Mouse (Mus musculus) kidney, embryonic 16.5 days (tissue): ENCODE results near the gene Lrp5. TPM values are rescaled to one million over a fixed set of nuclear protein-coding genes. Genes with fewer than 3 reads are reported as not detected.

Experiments used
- ATAC-seq: fragments of 200-750 bp; cut with Nextera tagmentation; 2 replicates; pipeline ENCODE4 v1.8.0; 2017; ENCODE audit warnings: moderate TSS enrichment; ENCODE audit not compliant: low FRiP score, low TSS enrichment
- H3K27ac ChIP-seq: fragments of 300-500 bp; sonication (generic); 2 replicates; pipeline ENCODE4 v1.5.1; 2014; ENCODE audit warnings: low read length
- H3K27me3 ChIP-seq: fragments of 300-500 bp; sonication (generic); 2 replicates; pipeline ENCODE4 v1.6.1; 2014; ENCODE audit warnings: low read length, control low read depth, mixed read lengths; ENCODE audit not compliant: insufficient read depth
- H3K36me3 ChIP-seq: fragments of 300-500 bp; sonication (generic); 2 replicates; pipeline ENCODE4 v1.6.1; 2014; ENCODE audit warnings: low read length, control low read depth, mixed read lengths; ENCODE audit not compliant: insufficient read depth
- H3K4me1 ChIP-seq: fragments of 300-500 bp; sonication (generic); 2 replicates; pipeline ENCODE4 v1.6.1; 2014; ENCODE audit warnings: low read length, control low read depth, mixed read lengths; ENCODE audit not compliant: insufficient read depth
- H3K4me2 ChIP-seq: fragments of 300-500 bp; sonication (generic); replicated peaks from 2 replicates; pipeline ENCODE4 v1.6.1; 2014; ENCODE audit warnings: low read depth, low read length
- H3K4me3 ChIP-seq: fragments of 300-500 bp; sonication (generic); 2 replicates; pipeline ENCODE4 v1.5.1; 2014; ENCODE audit warnings: mild to moderate bottlenecking, low read length
- H3K9ac ChIP-seq: fragments of 300-500 bp; sonication (generic); replicated peaks from 2 replicates; pipeline ENCODE4 v1.6.1; 2014; ENCODE audit warnings: low read length
- H3K9me3 ChIP-seq: fragments of 300-500 bp; sonication (generic); 2 replicates; pipeline ENCODE4 v1.6.1; 2016; ENCODE audit warnings: low read length, control low read depth
- WGBS: fragments of 180-500 bp; shearing (Covaris S2); extraction: QIAGEN DNeasy Blood & Tissue Kit; methylation state at CpG from one replicate; pipeline ENCODE4 v1.1.7; 2014; 5-methylcytosine and 5-hydroxymethylcytosine counted together
- polyA plus RNA-seq: library from polyadenylated mRNA; unstranded; fragments of >200 nt; fragmentation: Nextera tagmentation; extraction: Ambion mirVana; gene quantifications from 2 replicates; pipeline ENCODE4 v1.2.1, GENCODE M21; 2015

Gene Lrp5
- 7.0 TPM in 2 replicates for polyA plus RNA-seq

DNA sequence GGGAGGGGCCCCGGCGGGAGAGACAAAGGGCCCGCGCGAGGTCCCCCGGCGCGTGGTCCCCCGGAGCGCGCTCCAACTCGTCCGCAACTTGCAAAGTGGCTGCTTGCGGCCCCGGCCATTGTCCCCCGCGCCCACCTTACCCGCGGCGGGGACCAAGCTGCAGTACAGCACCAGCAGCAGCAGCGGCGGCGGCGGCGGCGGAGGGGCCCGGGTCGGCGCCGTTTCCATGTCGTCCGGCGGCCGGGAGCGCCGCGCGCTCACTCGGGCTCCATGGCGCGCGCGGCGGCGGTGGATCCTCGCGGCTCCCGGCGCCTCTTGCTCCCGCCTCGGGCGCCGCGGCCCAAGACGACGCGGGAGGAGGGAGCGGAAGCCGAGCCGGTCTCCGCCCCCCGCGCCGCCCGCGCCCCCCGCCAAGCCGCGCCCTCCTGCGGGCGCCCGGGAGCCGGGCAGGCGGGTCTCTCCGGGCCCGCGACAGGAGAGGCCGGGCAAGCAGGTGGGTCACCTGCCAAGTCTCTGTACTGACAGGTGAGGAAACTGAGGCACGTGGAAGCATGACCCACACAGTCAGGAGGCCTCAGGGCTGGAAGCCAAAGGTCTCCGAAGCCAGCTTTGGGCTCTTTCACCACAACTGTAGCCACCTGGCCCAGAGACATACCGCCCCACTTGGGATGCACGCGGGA lies at the start of gene Lrp5:
Gene Lrp5 (minus strand): TSS at position 350 of the 680 bp plus-strand sequence.
- peaks cover 56% of the 10 kb centered on the region for H3K4me1 ChIP-seq
- peak within 1 kb of the TSS; percentile 96 for H3K9ac ChIP-seq
- H3K27me3 ChIP-seq = no peaks in the 10 kb centered on the region
- ATAC-seq = peak; percentile 69
- WGBS = under 1% methylated on average over 80 of the region's 83 CpGs
- no peaks in the 10 kb centered on the region for H3K36me3 ChIP-seq
- no peaks in the 10 kb centered on the region for H3K9me3 ChIP-seq
- peak within 1 kb of the TSS; percentile 87 for H3K27ac ChIP-seq
- peak within 1 kb of the TSS; percentile 94 for H3K4me3 ChIP-seq
- H3K4me2 ChIP-seq = peak within 1 kb of the TSS; percentile 66

DNA sequence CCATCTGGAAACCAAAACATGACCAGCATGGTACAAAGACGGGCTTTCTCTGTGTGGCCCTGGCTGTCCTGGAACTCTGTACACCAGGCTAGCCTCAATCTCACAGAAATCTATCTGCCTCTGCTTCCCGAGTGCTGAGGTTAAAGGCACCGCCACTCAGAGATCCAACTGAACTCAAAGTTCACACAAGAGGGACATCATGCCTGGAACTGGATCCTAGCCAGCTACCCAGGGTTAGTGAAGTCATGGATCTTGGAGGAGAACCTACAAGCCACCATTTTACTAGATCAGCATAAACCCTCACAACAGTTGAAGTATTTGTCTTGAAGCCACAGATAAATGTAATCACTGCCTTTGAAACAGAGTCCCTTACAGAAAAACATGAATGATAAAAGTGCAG lies 49.6 kb upstream of the Lrp5 start:
- H3K9me3 ChIP-seq = no peaks in the 10 kb centered on the region
- H3K4me3 ChIP-seq = no peak overlapping the region
- H3K4me1 ChIP-seq = no peaks in the 10 kb centered on the region
- H3K27me3 ChIP-seq = no peaks in the 10 kb centered on the region
- no peak overlapping the region for H3K9ac ChIP-seq
- no peak overlapping the region for H3K4me2 ChIP-seq
- 87% methylated on average over 3 of the region's 3 CpGs for WGBS
- ATAC-seq = no peak
- no peak overlapping the region for H3K27ac ChIP-seq
- H3K36me3 ChIP-seq = no peaks in the 10 kb centered on the region

DNA sequence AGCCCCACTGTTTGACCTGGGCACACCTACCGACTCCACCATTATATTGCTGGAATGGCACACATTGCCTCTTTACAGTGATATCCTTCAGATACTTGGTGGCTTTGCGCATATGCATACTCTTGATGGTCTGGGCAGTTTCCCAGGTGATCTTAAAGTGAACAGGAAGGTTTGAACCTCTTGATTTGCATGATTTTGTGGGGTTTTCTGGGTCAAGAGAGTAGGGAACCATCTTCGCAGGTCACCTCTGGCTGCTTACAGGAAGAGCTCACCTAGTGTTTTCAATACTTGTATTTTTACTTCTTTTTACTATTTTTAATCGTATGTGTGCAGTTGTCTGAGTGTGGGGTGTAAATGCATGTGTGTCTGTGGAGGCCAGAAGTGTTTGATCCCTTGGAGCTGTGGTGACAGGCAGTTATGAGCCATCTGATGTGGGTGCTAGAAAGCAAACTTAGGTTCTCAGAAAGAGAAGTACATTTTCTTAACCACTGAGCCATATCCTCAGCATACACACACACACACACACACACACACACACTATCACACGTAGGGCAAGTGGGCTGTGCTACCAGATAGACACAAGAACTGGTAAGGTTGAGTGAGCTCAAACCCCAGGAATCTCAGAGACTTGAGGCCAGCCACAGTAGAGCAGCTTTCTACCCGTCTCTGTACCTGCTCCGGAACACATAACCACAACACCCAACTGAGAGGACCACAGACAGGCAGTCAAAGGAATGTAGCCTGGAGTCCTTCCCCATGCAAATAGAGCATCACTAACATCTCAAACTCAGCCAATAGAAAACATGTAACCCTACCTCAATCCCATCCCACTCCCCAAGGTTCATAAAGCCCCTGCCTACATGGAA lies 44.6 kb upstream of the Lrp5 start:
- Histone ChIP-seq H3K9ac (no peak overlapping the region), H3K27ac (no peak overlapping the region), H3K4me1 (no peaks in the 10 kb centered on the region), H3K4me3 (no peak overlapping the region), H3K27me3 (no peaks in the 10 kb centered on the region), H3K9me3 (no peaks in the 10 kb centered on the region), H3K4me2 (no peak overlapping the region), H3K36me3 (no peaks in the 10 kb centered on the region)
- no peak for ATAC-seq
- 81% methylated on average over 7 of the region's 7 CpGs for WGBS

DNA sequence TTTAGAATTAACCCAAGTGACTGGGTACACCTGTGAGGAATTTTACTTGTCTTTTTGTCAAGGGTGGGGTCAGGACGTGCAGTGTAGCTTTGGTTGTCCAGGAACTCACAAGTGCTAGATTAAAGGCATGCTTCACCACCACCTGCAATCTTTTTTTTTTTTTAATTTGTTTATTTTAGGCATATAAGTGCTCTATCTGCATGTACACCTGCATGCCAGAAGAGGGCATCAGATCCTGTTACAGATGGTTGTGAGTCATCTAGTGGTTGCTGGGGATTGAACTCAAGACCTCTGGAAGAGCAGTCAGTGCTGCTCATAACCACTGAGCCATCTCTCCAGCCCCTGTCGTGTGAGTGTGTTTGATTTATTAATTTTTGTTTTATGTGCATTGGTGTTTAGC lies 42.5 kb upstream of the Lrp5 start:
- Histone ChIP-seq H3K4me1 (no peaks in the 10 kb centered on the region), H3K4me3 (no peak overlapping the region), H3K27me3 (no peaks in the 10 kb centered on the region), H3K9ac (no peak overlapping the region), H3K9me3 (no peaks in the 10 kb centered on the region), H3K4me2 (no peak overlapping the region), H3K36me3 (no peaks in the 10 kb centered on the region), H3K27ac (no peak overlapping the region)
- WGBS = 65% methylated on average over 2 of the region's 2 CpGs
- ATAC-seq = no peak

DNA sequence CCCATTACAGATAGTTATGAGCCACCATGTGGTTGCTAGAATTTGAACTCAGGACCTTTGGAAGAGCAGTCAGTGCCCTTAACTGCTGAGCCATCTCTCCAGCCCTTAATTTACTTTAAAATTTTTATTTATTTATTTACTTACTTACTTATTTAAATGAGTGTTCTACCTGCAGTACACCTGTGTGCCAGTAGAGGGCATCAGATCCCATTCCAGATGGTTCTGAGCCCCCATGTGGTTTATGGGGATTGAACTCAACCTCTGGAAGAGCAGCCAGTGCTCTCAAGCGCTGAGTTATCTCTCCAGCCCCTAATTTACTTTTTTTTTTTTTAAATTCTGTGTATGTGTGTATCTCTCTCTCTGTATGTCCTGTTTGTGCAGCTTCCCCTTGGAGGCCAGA lies 38.4 kb upstream of the Lrp5 start:
- no peak overlapping the region for H3K4me3 ChIP-seq
- no peak overlapping the region for H3K27ac ChIP-seq
- no peaks in the 10 kb centered on the region for H3K36me3 ChIP-seq
- no peak overlapping the region for H3K9ac ChIP-seq
- no peaks in the 10 kb centered on the region for H3K27me3 ChIP-seq
- ATAC-seq = no peak
- WGBS = 23% methylated on average over 1 of the region's 1 CpGs
- no peak overlapping the region for H3K4me2 ChIP-seq
- no peaks in the 10 kb centered on the region for H3K9me3 ChIP-seq
- no peaks in the 10 kb centered on the region for H3K4me1 ChIP-seq

DNA sequence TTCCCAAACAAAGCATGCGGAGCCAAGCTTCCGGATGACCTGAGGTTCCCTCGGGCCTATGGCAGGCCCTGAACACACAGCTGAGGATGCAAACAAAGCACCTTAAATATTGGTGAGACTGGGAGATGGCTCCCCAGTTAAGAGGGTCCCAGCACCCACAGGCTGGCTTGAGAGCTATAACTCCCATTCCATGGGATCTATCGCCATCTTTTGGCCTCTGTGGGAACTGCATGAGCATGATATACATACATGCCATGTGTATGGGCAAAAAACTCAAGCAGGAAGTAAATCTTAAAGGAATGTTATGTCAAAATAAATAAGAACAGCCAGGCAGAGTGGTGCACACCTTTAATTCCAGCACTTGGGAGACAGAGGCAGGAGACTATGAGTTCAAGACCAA lies 37.5 kb upstream of the Lrp5 start:
- H3K9ac ChIP-seq = no peak overlapping the region
- H3K4me1 ChIP-seq = peaks cover 6% of the 10 kb centered on the region; the same call in 1 of the 2 replicates
- H3K4me3 ChIP-seq = no peak overlapping the region
- H3K27ac ChIP-seq = no peak overlapping the region
- no peaks in the 10 kb centered on the region for H3K36me3 ChIP-seq
- no peak overlapping the region for H3K4me2 ChIP-seq
- ATAC-seq = no peak
- H3K27me3 ChIP-seq = no peaks in the 10 kb centered on the region
- 79% methylated on average over 4 of the region's 4 CpGs for WGBS
- no peaks in the 10 kb centered on the region for H3K9me3 ChIP-seq

DNA sequence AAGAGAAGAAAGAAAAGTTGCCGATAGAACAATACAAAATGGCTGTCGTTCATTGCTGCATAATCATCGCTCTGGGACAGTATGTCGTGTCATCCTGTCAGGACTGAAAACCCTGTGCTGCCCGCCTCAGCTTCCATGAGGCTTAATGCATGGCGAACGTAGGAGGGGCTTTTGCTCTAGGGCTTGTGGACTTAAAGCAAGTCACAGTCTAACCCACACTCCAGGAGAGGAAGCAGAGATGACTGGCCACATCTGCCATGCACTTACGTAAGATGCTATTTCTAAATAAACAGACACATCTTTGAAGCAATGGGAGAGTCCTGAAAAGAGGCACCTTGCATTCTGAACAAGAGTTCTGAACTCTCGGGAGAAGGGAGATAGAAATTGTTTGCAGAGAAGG lies 36.8 kb upstream of the Lrp5 start:
- H3K9ac ChIP-seq = no peak overlapping the region
- no peaks in the 10 kb centered on the region for H3K36me3 ChIP-seq
- no peak for ATAC-seq
- H3K4me3 ChIP-seq = no peak overlapping the region
- no peaks in the 10 kb centered on the region for H3K27me3 ChIP-seq
- no peak overlapping the region for H3K4me2 ChIP-seq
- peaks cover 8% of the 10 kb centered on the region; the same call in 1 of the 2 replicates for H3K4me1 ChIP-seq
- no peak overlapping the region for H3K27ac ChIP-seq
- 90% methylated on average over 9 of the region's 9 CpGs for WGBS
- no peaks in the 10 kb centered on the region for H3K9me3 ChIP-seq

DNA sequence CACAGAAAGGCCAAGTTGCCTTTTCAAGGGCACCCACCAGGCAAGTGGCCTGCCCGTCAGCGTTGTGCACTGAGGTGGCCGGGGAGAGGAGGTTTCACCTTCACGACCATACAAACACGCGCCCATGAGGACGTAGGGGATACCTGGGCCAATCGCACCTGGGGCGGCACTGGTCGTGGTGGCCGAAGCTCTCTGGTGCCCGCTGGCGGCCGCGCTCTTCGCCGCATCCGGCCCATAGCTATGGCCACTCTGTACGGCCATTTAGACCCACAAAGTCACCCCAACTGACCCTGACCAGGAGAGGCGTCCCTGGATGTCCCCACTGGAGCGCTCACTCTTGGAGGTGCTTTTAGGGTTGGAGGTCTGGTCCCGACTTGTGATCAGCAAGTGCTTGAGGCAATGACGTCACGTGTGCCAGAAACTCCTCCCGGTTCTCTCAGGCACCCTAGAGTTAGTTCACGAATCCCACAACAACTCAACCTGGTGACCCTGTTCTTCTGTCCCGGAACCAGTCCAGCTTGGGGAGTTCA lies 33.1 kb upstream of the Lrp5 start:
- peaks cover 8% of the 10 kb centered on the region; the same call in 1 of the 2 replicates for H3K4me1 ChIP-seq
- H3K4me3 ChIP-seq = peak overlapping the region; percentile 47
- no peaks in the 10 kb centered on the region for H3K9me3 ChIP-seq
- peak overlapping the region; percentile 47 for H3K27ac ChIP-seq
- H3K27me3 ChIP-seq = no peaks in the 10 kb centered on the region
- peak overlapping the region; percentile 65 for H3K4me2 ChIP-seq
- H3K36me3 ChIP-seq = peaks cover 29% of the 10 kb centered on the region
- 1% methylated on average over 27 of the region's 27 CpGs for WGBS
- ATAC-seq = peak; percentile 88
- peak overlapping the region; percentile 69 for H3K9ac ChIP-seq

DNA sequence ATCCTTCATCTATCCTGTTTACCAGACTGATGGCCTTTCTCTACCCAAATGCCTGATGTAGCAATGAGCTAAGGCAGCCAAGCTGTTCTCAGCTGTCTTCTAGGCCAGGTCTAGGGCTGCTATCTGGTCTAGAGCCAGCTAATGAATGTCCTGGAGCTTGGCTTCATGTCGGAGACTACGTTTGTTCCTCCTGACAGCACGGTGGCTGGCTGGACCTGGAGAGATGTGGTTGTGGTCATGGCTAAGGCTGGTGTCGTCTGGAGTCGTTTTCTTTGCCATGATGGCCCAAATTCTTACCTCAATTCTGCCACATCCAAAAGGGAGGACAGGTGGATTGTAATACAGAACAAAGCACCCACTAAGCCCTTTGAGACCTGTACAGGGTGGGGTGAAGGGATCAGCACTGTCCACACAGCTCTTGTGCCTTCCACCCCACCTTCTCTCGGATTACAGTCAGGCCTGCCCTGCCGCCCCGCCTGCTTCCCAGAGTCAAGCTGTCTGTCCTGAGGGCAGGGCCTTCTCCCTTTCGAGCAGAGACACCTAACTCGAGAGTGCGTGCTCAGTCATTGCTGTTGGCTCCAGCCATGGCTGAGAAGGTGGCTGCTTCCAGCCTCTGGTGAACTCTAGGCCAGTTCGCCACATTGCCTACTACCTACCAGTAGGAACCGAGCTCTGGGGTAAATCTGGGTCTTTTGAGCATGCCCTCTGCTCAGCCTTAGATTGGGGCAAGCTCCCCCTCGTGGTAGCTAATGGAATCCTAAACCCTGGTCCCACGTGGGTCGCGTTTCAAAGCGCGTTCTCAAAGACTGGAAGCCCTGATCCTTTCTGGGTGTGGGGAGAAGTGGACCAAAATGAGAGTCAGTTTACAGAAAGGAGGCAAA lies 32.4 kb upstream of the Lrp5 start:
- Histone ChIP-seq H3K36me3 (peaks cover 31% of the 10 kb centered on the region), H3K27me3 (no peaks in the 10 kb centered on the region), H3K9me3 (no peaks in the 10 kb centered on the region), H3K27ac (peak overlapping the region; percentile 47), H3K9ac (peak overlapping the region; percentile 69), H3K4me3 (peak overlapping the region; percentile 47), H3K4me1 (peaks cover 8% of the 10 kb centered on the region; the same call in 1 of the 2 replicates), H3K4me2 (peak overlapping the region; percentile 65)
- ATAC-seq = peak; percentile 86
- WGBS = 36% methylated on average over 19 of the region's 19 CpGs
